Mouse (Mus musculus): ENCODE data around the gene Lmo3.

DNA sequence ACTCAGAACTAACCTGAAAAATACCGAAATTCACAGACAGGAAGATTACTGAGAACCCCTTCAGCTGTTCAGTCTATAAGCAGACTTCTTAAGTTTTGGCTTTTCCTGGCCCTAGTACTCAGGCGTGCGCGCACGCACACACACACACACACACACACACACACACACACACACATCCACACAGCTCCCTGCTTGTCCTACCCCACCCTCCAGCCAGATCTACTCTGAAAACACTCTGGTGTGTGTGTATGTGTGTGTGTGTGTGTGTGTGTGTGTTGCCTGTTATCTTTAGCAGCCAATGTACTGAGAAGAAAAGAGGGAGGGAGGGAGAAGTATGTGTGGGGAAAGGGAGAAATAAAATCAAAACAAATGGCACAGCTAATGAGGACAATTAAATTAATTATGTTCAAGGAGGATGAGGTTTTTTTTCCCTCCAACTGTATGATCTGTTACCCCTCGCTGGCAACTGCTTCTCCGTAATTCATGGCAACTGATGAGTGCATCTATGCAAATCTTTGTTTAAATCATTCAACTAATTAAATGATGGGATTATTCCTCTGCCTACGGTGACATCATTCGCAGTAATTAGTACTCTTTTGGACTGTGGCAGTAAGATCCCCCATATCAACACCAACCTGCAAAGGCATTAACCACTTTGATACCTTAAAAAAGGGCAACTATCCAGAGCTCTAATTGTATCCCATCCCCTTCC lies 157.1 kb downstream of the Lmo3 start:
- no peak for TF ChIP-seq CTCF (IDR thresholded peaks at IDR 0.05; ENCODE audit: low read depth)
- no peak for TF ChIP-seq EP300 (IDR thresholded peaks at IDR 0.05; ENCODE audit: low read depth)
